Mouse (Mus musculus) embryonic facial prominence, embryonic 11.5 days (tissue): Measurements from ENCODE around the gene Sh3rf3. TPM values are rescaled to one million over a fixed set of nuclear protein-coding genes. Genes with fewer than 3 reads are reported as not detected.

ENCODE experiments used
- ATAC-seq: fragments of 200-750 bp; cut with Nextera tagmentation; replicated peaks from 2 replicates; pipeline ENCODE4 v1.8.0; 2017; ENCODE audit warnings: low read depth; ENCODE audit not compliant: insufficient number of reproducible peaks, low FRiP score, low TSS enrichment
- DNase-seq: peaks from one replicate; pipeline ENCODE4 v3.0.0-alpha.2; 2015; ENCODE audit warnings: low spot score
- H3K27ac ChIP-seq: fragments of 300-500 bp; sonication (generic); replicated peaks from 2 replicates; pipeline ENCODE4 v1.5.1; 2014; ENCODE audit warnings: mild to moderate bottlenecking, low read depth, low read length, control low read depth
- H3K27me3 ChIP-seq: fragments of 300-500 bp; sonication (generic); 2 replicates; pipeline ENCODE4 v1.6.1; 2014; ENCODE audit warnings: mild to moderate bottlenecking, low read length, moderate library complexity, mixed read lengths; ENCODE audit not compliant: control insufficient read depth, insufficient read depth
- H3K36me3 ChIP-seq: fragments of 300-500 bp; sonication (generic); replicated peaks from 2 replicates; pipeline ENCODE4 v1.6.1; 2014; ENCODE audit warnings: low read depth, mild to moderate bottlenecking, low read length, moderate library complexity, mixed read lengths; ENCODE audit not compliant: control insufficient read depth, insufficient read depth
- H3K4me1 ChIP-seq: fragments of 300-500 bp; sonication (generic); 2 replicates; pipeline ENCODE4 v1.6.1; 2014; ENCODE audit warnings: low read length, mixed read lengths; ENCODE audit not compliant: control insufficient read depth, insufficient read depth
- H3K4me2 ChIP-seq: fragments of 300-500 bp; sonication (generic); 2 replicates; pipeline ENCODE4 v1.6.1; 2014; ENCODE audit warnings: low read depth, mild to moderate bottlenecking, control low read depth, low read length, moderate library complexity
- H3K4me3 ChIP-seq: fragments of 300-500 bp; sonication (generic); 2 replicates; pipeline ENCODE4 v1.5.1; 2014; ENCODE audit warnings: low read depth, low read length, control low read depth
- H3K9ac ChIP-seq: fragments of 300-500 bp; sonication (generic); replicated peaks from 2 replicates; pipeline ENCODE4 v1.6.1; 2014; ENCODE audit warnings: mild to moderate bottlenecking, control low read depth, low read length
- H3K9me3 ChIP-seq: fragments of 300-500 bp; sonication (generic); replicated peaks from 2 replicates; pipeline ENCODE4 v1.6.1; 2016; ENCODE audit warnings: mild to moderate bottlenecking, low read length, inconsistent platforms, mixed read lengths; ENCODE audit not compliant: control insufficient read depth
- WGBS: fragments of 180-500 bp; shearing (Covaris S2); extraction: QIAGEN DNeasy Blood & Tissue Kit; methylation state at CpG from one replicate; pipeline ENCODE4 v1.1.7; 2014; 5-methylcytosine and 5-hydroxymethylcytosine counted together
- polyA plus RNA-seq: library from polyadenylated mRNA; unstranded; fragments of >200 nt; fragmentation: Nextera tagmentation; extraction: Ambion mirVana; gene quantifications from 2 replicates; pipeline ENCODE4 v1.2.1, GENCODE M21; 2014

The Sh3rf3 gene
- polyA plus RNA-seq, 1 experiment from 2014 or later = 0.98 TPM

- no peaks in the 10 kb centered on the region for H3K36me3 ChIP-seq
- H3K27ac ChIP-seq = no peak overlapping the region
- no peak overlapping the region for H3K9ac ChIP-seq
- no peak overlapping the region for H3K4me2 ChIP-seq
- DNase-seq (peak; percentile 86), ATAC-seq (no peak)
- 31% methylated on average over 2 of the region's 2 CpGs for WGBS
- no peaks in the 10 kb centered on the region for H3K9me3 ChIP-seq
- H3K27me3 ChIP-seq = no peaks in the 10 kb centered on the region
- H3K4me1 ChIP-seq = no peaks in the 10 kb centered on the region
- H3K4me3 ChIP-seq = no peak overlapping the region
These were observed 295.9 kb downstream of the Sh3rf3 start for GRCm38 (mm10) chr10:59109015-59109414.

DNA sequence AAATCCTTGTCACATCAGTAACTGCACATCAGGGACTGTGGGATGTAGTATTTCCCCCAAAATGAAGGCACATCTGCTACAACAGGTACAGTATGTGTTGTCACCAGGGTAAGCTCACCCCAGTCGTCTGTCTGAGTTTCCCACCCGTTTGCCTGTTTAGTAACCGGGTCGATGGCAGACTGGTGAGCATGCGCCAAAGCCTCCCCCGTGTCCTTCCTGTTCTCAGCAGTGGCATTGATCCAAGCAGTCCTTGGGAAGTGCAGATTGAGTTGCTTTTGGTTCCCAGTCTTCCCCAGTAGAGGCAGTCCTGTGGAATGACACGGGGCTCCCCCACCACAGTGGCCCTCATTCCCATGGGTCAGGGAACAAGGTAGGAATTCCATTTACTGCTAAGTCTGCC, 297.2 kb downstream of the Sh3rf3 start:
- no peak for ATAC-seq
- Histone ChIP-seq H3K4me2 (no peak overlapping the region), H3K9ac (no peak overlapping the region), H3K27ac (no peak overlapping the region), H3K4me3 (no peak overlapping the region), H3K36me3 (no peaks in the 10 kb centered on the region), H3K27me3 (no peaks in the 10 kb centered on the region), H3K4me1 (no peaks in the 10 kb centered on the region), H3K9me3 (no peaks in the 10 kb centered on the region)
- 92% methylated on average over 7 of the region's 7 CpGs for WGBS
- no peak for DNase-seq

DNA sequence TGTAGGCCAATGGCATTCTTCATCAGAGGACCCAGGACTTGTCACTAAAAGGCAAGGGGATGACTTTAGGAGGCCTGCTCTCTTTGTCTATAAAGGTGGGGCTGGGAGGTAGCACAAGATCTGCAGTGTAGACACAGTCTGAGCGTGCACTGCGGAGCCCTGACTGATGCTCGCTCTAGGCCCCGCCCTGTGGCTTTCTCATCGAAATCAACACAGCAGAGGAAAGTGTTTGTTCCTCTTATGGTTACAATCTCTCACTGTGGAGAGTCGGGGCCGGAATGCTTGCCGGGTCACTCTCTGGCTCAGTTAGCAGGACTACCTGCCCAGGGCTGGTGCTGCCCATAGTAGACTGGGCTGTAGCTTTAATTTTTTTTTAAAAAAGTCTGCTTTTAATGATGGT, 299.6 kb downstream of the Sh3rf3 start:
- H3K4me1 ChIP-seq = no peaks in the 10 kb centered on the region
- DNase-seq (no peak), ATAC-seq (no peak)
- H3K27me3 ChIP-seq = no peaks in the 10 kb centered on the region
- no peaks in the 10 kb centered on the region for H3K36me3 ChIP-seq
- WGBS = 90% methylated on average over 8 of the region's 8 CpGs
- H3K4me3 ChIP-seq = no peak overlapping the region
- no peaks in the 10 kb centered on the region for H3K9me3 ChIP-seq
- H3K9ac ChIP-seq = no peak overlapping the region
- H3K27ac ChIP-seq = no peak overlapping the region
- H3K4me2 ChIP-seq = no peak overlapping the region

DNA sequence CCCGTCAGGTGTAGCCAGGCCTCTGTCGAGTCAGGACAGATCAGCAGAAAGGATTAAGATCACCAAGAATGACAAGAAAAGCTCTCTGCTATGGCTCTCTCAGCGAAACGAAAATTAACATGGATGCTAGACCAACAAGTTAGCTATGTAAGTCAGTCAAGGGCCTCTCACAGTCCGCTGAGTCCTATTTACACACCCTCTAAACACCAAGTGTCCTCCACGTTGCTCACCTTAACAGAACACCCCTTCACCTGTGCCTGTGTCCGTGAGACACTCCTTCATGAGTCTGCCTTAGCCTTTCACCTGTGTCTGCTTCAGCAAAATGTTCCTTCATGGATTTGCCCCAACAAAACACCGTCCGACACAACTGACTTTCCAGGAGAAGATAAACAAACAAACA, 300.2 kb downstream of the Sh3rf3 start:
- Histone ChIP-seq H3K27me3 (no peaks in the 10 kb centered on the region), H3K4me3 (no peak overlapping the region), H3K27ac (no peak overlapping the region), H3K36me3 (no peaks in the 10 kb centered on the region), H3K4me2 (no peak overlapping the region), H3K9me3 (no peaks in the 10 kb centered on the region), H3K4me1 (no peaks in the 10 kb centered on the region), H3K9ac (no peak overlapping the region)
- DNase-seq (no peak), ATAC-seq (no peak)
- WGBS = 81% methylated on average over 9 of the region's 9 CpGs

DNA sequence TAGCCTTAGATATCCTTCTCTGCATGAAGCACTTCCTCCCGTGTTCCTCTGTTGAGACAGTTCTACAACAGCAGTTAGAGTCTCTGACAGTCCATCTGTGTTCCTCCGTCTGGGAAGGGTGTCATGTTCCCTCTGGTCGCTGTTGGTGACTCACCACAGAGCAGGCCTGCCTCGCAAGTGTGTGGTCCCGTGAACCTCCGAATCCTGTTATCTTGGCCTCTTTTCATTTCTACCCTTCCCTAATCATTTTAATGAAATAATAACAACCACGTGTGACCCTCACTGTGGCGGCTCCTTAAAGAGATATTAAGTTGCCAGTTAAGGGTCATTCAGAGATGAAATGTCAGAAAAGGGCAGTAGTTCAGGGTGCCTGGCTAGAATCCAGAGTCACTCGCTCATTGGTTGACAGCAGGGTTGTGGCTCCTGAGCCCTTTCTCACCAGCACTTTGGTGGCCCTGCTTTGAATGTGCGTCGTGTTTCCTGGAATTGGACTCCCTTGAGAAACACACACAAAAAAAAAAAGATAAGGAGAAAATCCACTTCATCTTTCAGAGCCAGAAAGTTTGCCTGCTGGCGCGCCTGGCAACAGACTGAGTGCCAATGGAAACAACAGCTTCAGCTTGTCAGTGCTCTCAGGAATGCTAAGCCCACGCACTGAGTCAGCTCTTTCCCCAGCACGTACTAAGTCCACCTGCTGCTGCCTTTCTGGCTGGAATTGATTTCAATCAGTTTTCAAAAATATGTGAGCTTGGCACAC, 301.6 kb downstream of the Sh3rf3 start:
- H3K9me3 ChIP-seq = no peaks in the 10 kb centered on the region
- H3K27ac ChIP-seq = no peak overlapping the region
- H3K4me2 ChIP-seq = no peak overlapping the region
- H3K9ac ChIP-seq = no peak overlapping the region
- WGBS = 27% methylated on average over 15 of the region's 15 CpGs
- no peaks in the 10 kb centered on the region for H3K27me3 ChIP-seq
- ATAC-seq (no peak; the same call in 1 of the 2 replicates), DNase-seq (peak; percentile 53)
- no peak overlapping the region for H3K4me3 ChIP-seq
- no peaks in the 10 kb centered on the region for H3K36me3 ChIP-seq
- no peaks in the 10 kb centered on the region for H3K4me1 ChIP-seq

DNA sequence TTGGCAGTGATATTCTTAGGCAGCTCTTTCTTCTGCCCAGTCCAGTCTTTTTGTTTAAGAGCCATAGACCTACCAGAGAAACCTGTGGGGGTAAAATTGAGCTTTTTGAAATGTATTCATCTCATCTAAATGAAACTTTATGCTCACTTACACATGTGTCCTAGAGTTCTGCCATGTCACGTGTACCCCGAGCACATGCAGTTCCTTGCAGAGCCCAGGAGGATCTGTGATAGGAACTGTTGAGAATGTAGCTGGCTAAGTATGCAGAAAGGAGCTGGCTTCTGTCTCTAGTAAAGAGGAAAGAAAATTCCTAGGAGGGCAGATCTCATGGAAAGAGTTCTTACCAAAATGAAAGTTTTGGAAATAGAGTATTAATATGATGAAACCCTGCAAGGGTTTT, 302.5 kb downstream of the Sh3rf3 start:
- Histone ChIP-seq H3K4me1 (no peaks in the 10 kb centered on the region), H3K4me2 (no peak overlapping the region), H3K9me3 (no peaks in the 10 kb centered on the region), H3K9ac (no peak overlapping the region), H3K27me3 (no peaks in the 10 kb centered on the region), H3K4me3 (no peak overlapping the region), H3K36me3 (no peaks in the 10 kb centered on the region), H3K27ac (no peak overlapping the region)
- ATAC-seq (no peak), DNase-seq (no peak)
- 84% methylated on average over 2 of the region's 2 CpGs for WGBS

GRCm38 (mm10) chr10:59116331-59116730, 303.2 kb downstream of the Sh3rf3 start:
- DNase-seq = no peak
- Histone ChIP-seq H3K27ac (no peak overlapping the region), H3K27me3 (no peaks in the 10 kb centered on the region), H3K4me3 (no peak overlapping the region), H3K4me2 (no peak overlapping the region), H3K4me1 (no peaks in the 10 kb centered on the region), H3K9me3 (no peaks in the 10 kb centered on the region), H3K9ac (no peak overlapping the region), H3K36me3 (no peaks in the 10 kb centered on the region)
- no peak for ATAC-seq
- 72% methylated on average over 9 of the region's 9 CpGs for WGBS

GRCm38 (mm10) chr10:59117555-59117954, 304.4 kb downstream of the Sh3rf3 start:
- H3K4me1 ChIP-seq = no peaks in the 10 kb centered on the region
- DNase-seq (no peak), ATAC-seq (no peak)
- H3K4me3 ChIP-seq = no peak overlapping the region
- no peaks in the 10 kb centered on the region for H3K27me3 ChIP-seq
- H3K9me3 ChIP-seq = no peaks in the 10 kb centered on the region
- no peak overlapping the region for H3K27ac ChIP-seq
- H3K36me3 ChIP-seq = no peaks in the 10 kb centered on the region
- H3K4me2 ChIP-seq = no peak overlapping the region
- WGBS = 76% methylated on average over 5 of the region's 5 CpGs
- H3K9ac ChIP-seq = no peak overlapping the region
